Mouse (Mus musculus): ENCODE measurements around the gene Il9r. TPM values are rescaled to one million over a fixed set of nuclear protein-coding genes. Genes with fewer than 3 reads are reported as not detected.

Il9r gene
- total RNA-seq, 2 experiments from 2014 or later: not detected

GRCm38 (mm10) chr11:32149605-32150004 is 50.5 kb downstream of the Il9r start:
- Histone ChIP-seq H3K4me3 (peak overlapping the region; percentile 17; the same call in 1 of the 2 replicates), H3K27ac (no peak overlapping the region)

DNA sequence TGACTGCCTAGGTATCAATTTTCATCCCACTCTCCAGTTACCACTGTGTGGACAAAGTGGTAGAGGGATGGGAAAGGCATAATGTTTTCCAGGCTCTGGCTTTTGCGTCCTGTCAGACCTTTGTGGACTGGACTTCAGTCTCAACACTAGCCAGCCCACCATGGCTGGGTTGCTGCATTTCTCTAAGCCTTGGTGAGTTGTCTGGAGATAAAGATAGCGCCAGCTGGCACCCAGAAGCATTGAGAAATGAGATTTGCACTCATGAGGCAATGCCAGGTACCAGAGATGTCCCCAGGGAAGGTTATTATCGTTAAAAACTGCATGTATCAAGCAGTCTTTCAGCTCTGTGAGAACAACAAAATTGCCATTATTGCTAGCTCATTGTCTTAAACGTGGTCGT is 57.3 kb downstream of the Il9r start:
- intact Hi-C loops (cut with DNase I): loop anchor here (5.0 kb wide), 1 partner anchor 140 kb away; the partner anchor contains the start of gene Nsg2
- TF ChIP-seq CTCF (IDR thresholded peaks at IDR 0.05): no peak
- Histone ChIP-seq H3K4me3 (no peak overlapping the region), H3K27ac (no peak overlapping the region)
- DNase-seq (ENCODE audit: extremely low spot score in 1 of 2, low spot score in 2 of 2): no peak

More at GRCm38 (mm10) chr11:32149605-32150004, 50.5 kb downstream of the Il9r start:
- intact Hi-C loops (cut with DNase I): no loop called here
- no peak for TF ChIP-seq CTCF (IDR thresholded peaks at IDR 0.05)
- no peak for DNase-seq (ENCODE audit: extremely low spot score in 1 of 2, low spot score in 2 of 2)

DNA sequence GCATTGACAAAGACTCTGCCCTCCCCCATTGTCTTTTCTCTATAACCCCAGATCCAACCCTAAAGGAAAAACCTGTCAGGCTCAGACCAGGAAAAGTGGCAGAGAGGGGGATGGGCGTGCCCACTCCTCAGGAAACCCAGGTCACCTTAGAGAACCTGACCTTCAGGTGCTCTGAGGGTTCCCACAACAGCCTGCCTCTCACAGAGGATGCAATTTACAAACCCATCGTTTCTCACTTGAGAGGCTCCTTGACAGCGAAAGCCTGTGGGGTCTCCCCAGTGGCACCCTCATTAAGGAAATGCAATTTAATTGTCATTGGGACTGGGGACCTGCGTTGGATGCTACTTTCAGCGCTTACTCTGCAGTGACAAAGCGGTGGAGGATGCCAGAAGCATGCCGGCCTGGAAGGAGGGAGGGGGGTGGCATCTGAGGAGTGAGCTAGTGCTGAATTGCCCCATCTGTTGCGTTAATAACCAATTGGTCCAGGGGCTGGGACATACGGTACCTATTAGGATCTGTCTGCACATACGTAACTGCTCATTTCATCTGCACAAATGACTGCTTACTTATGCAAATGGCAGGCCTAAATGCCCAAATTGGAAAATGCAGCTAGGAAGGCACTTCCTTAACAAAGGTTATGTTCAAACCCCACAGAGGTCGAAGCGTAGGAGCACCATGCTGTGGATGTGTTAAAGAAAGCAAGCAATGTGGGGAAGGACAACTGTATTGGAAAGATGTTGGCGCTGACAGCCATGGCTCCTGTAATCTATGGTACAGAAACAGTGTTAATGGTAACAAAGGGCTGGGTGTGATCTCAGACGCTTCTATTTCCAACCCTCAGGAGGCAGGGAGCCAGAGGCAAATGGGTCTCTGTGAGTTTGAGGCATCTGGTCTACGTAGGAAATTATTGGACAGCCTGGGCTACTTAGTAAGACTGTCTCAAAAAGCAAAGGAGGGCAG is 58.2 kb downstream of the Il9r start:
- DNase-seq (ENCODE audit: extremely low spot score in 1 of 2, low spot score in 2 of 2): no peak
- intact Hi-C loops (cut with DNase I): loop anchor here (5.0 kb wide), 1 partner anchor 140 kb away; the partner anchor contains the start of gene Nsg2
- Histone ChIP-seq H3K27ac (no peak overlapping the region), H3K4me3 (no peak overlapping the region)
- no peak for TF ChIP-seq CTCF (IDR thresholded peaks at IDR 0.05)

- H3K27ac ChIP-seq: no peak overlapping the region
- peak; percentile 60 to 69 for DNase-seq (ENCODE audit: extremely low spot score in 1 of 2, low spot score in 2 of 2)
- intact Hi-C loops (cut with DNase I): loop anchor here (5.0 kb wide), 1 partner anchor 139 kb away; the partner anchor contains the start of gene Nsg2
- peak; percentile 92 for TF ChIP-seq CTCF (IDR thresholded peaks at IDR 0.05)
- no peak overlapping the region for H3K4me3 ChIP-seq
These were observed 59.0 kb downstream of the Il9r start for GRCm38 (mm10) chr11:32141034-32141433.

- intact Hi-C loops (cut with DNase I): no loop called here
- Histone ChIP-seq H3K27ac (no peak overlapping the region), H3K4me3 (no peak overlapping the region)
- no peak for DNase-seq (ENCODE audit: extremely low spot score in 1 of 2, low spot score in 2 of 2)
- TF ChIP-seq CTCF (IDR thresholded peaks at IDR 0.05): no peak
These were observed 60.5 kb downstream of the Il9r start for GRCm38 (mm10) chr11:32139528-32139961.

- no peak overlapping the region for H3K27ac ChIP-seq
- no peak for DNase-seq (ENCODE audit: extremely low spot score in 1 of 2, low spot score in 2 of 2)
- TF ChIP-seq CTCF (IDR thresholded peaks at IDR 0.05): no peak
- H3K4me3 ChIP-seq: no peak overlapping the region
- intact Hi-C loops (cut with DNase I): no loop called here
These were observed 61.5 kb downstream of the Il9r start for GRCm38 (mm10) chr11:32138614-32138964.

GRCm38 (mm10) chr11:32137719-32138613 is 62.1 kb downstream of the Il9r start:
- H3K4me3 ChIP-seq: no peak overlapping the region
- peak overlapping the region; percentile 19; the same call in 1 of the 2 replicates for H3K27ac ChIP-seq
- no peak for DNase-seq (ENCODE audit: extremely low spot score in 1 of 2, low spot score in 2 of 2)
- TF ChIP-seq CTCF (IDR thresholded peaks at IDR 0.05): no peak
- intact Hi-C loops (cut with DNase I): no loop called here

Other genes with a start within 250 kb of the Il9r start
- not detected for gene 4930524B15Rik, start 234.7 kb downstream of the Il9r start, total RNA-seq (2021)
- 100 to 1,000 TPM; 605 to 615 TPM for gene Nsg2, start 199.8 kb downstream of the Il9r start, total RNA-seq (2021)
- gene Snrnp25, start 5.1 kb upstream of the Il9r start, total RNA-seq (2021): 10 to 100 TPM; 19.2 to 24.6 TPM
- 10 to 100 TPM; 13.9 to 14.4 TPM for gene Rhbdf1, start 22.0 kb upstream of the Il9r start, total RNA-seq (2021)
- gene Mpg, start 26.2 kb upstream of the Il9r start, total RNA-seq (2021): 10 to 100 TPM; 17.5 to 19.1 TPM
- 10 to 100 TPM; 45.2 to 52.2 TPM for gene Nprl3, start 67.4 kb upstream of the Il9r start, total RNA-seq (2021)
- not detected for gene Hba-x, start 76.1 kb upstream of the Il9r start, total RNA-seq (2021)
- 100 to 1,000 TPM; 247 to 343 TPM for gene Hba-a1, start 83.2 kb upstream of the Il9r start, total RNA-seq (2021)
- gene Hbq1b, start 86.7 kb upstream of the Il9r start, total RNA-seq (2021): not detected
- 100 to 1,000 TPM; 271 to 300 TPM for gene Hba-a2, start 96.2 kb upstream of the Il9r start, total RNA-seq (2021)
- 1 to 10 TPM; 1.7 TPM for gene Hbq1a, start 99.8 kb upstream of the Il9r start, total RNA-seq (2021)
- gene Sh3pxd2b, start 147.5 kb upstream of the Il9r start, total RNA-seq (2021): 10 to 100 TPM; 11.4 to 16.4 TPM

Data from left cerebral cortex, adult 2 months (tissue).